Mouse (Mus musculus): Measurements from ENCODE around the gene Gm10944. TPM values are rescaled to one million over a fixed set of nuclear protein-coding genes. Genes with fewer than 3 reads are reported as not detected.

Gm10944 gene
- polyA plus RNA-seq, 1 experiment from 2014 or later = not detected

DNA sequence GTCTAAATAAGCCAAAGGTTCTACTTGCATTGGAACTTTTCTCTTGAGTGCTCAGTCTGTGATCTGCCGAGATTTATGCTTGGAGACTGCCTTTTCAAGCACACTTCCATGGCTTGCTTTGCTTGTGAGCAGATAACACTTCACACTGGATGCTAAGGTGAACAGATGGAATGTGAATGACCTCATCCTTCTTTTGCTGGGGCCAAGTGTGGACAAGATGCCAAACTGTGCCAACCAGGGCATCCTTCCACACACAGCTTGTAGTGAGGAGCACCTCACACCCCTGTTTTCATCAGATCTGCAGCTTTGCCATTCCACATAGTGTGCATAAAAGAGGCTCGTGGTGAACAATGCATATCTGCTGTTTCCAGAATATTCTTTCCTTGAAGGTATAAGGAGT lies 29.7 kb downstream of the Gm10944 start:
- H3K9ac ChIP-seq = no peak overlapping the region
- WGBS = 76% methylated on average over 2 of the region's 2 CpGs
- ATAC-seq (ENCODE audit: low FRiP score, low read depth) = no peak
- no peak overlapping the region for H3K4me2 ChIP-seq (replicated peaks)
- no peaks in the 10 kb centered on the region for H3K4me1 ChIP-seq
- H3K27me3 ChIP-seq (replicated peaks) = no peaks in the 10 kb centered on the region
- H3K9me3 ChIP-seq = no peaks in the 10 kb centered on the region
- H3K27ac ChIP-seq = no peak overlapping the region
- H3K36me3 ChIP-seq = no peaks in the 10 kb centered on the region
- no peak overlapping the region for H3K4me3 ChIP-seq

GRCm38 (mm10) chr10:10726501-10726900 lies 45.4 kb downstream of the Gm10944 start:
- no peak overlapping the region for H3K4me2 ChIP-seq (replicated peaks)
- H3K4me3 ChIP-seq = no peak overlapping the region
- H3K36me3 ChIP-seq = no peaks in the 10 kb centered on the region
- ATAC-seq (ENCODE audit: low FRiP score, low read depth) = no peak
- no peaks in the 10 kb centered on the region for H3K27me3 ChIP-seq (replicated peaks)
- H3K9me3 ChIP-seq = no peaks in the 10 kb centered on the region
- H3K9ac ChIP-seq = no peak overlapping the region
- H3K27ac ChIP-seq = no peak overlapping the region
- 89% methylated on average over 3 of the region's 3 CpGs for WGBS
- H3K4me1 ChIP-seq = no peaks in the 10 kb centered on the region

Other genes starting within 250 kb of the Gm10944 start
- 0.11 and 0.19 TPM in 2 replicates for gene Adgb, start 209.0 kb upstream of the Gm10944 start, polyA plus RNA-seq (2016; fragmentation: Nextera tagmentation; extraction: Ambion mirVana)
- 7.1 and 7.6 TPM in 2 replicates for gene Rab32, start 123.1 kb upstream of the Gm10944 start, polyA plus RNA-seq (2016; fragmentation: Nextera tagmentation; extraction: Ambion mirVana)

All from neural tube, embryonic 12.5 days (tissue).